Mouse (Mus musculus): ENCODE data around the gene Dglucy.

The Dglucy gene

GRCm38 (mm10) chr12:100875960-100876359 lies 97.1 kb downstream of the Dglucy start:
- in situ Hi-C loops (cut with MseI, MboI), result no loop called here

- in situ Hi-C loops (cut with MseI, MboI), result no loop called here
Observed at GRCm38 (mm10) chr12:100877936-100878335, 99.1 kb downstream of the Dglucy start.

GRCm38 (mm10) chr12:100878556-100878955 lies 99.7 kb downstream of the Dglucy start:
- in situ Hi-C loops (cut with MseI, MboI), result no loop called here

- in situ Hi-C loops (cut with MseI, MboI), result no loop called here
Observed at GRCm38 (mm10) chr12:100883168-100883567, 104.3 kb downstream of the Dglucy start.

- in situ Hi-C loops (cut with MseI, MboI), result no loop called here
Observed at GRCm38 (mm10) chr12:100885585-100885984, 106.7 kb downstream of the Dglucy start.

- in situ Hi-C loops (cut with MseI, MboI), result no loop called here
Observed at GRCm38 (mm10) chr12:100886877-100887276, 108.0 kb downstream of the Dglucy start.

- in situ Hi-C loops (cut with MseI, MboI), result no loop called here
Observed at GRCm38 (mm10) chr12:100887801-100888258, 109.0 kb downstream of the Dglucy start.

GRCm38 (mm10) chr12:100890548-100890947 lies 111.7 kb downstream of the Dglucy start:
- in situ Hi-C loops (cut with MseI, MboI), result no loop called here

GRCm38 (mm10) chr12:100895504-100895903 lies 116.6 kb downstream of the Dglucy start:
- in situ Hi-C loops (cut with MseI, MboI), result no loop called here

GRCm38 (mm10) chr12:100896661-100897060 lies 117.8 kb downstream of the Dglucy start:
- in situ Hi-C loops (cut with MseI, MboI), result no loop called here

- in situ Hi-C loops (cut with MseI, MboI), result no loop called here
Observed at GRCm38 (mm10) chr12:100897736-100898650, 119.1 kb downstream of the Dglucy start.

- in situ Hi-C loops (cut with MseI, MboI), result no loop called here
Observed at GRCm38 (mm10) chr12:100899111-100899640, 120.3 kb downstream of the Dglucy start.

GRCm38 (mm10) chr12:100900901-100901300 lies 122.0 kb downstream of the Dglucy start:
- in situ Hi-C loops (cut with MseI, MboI), result no loop called here

- in situ Hi-C loops (cut with MseI, MboI), result no loop called here
Observed at GRCm38 (mm10) chr12:100901386-100901785, 122.5 kb downstream of the Dglucy start.

- in situ Hi-C loops (cut with MseI, MboI), result no loop called here
Observed at GRCm38 (mm10) chr12:100903761-100904160, 124.9 kb downstream of the Dglucy start.

GRCm38 (mm10) chr12:100906861-100907260 lies 128.0 kb downstream of the Dglucy start:
- in situ Hi-C loops (cut with MseI, MboI), result no loop called here

- in situ Hi-C loops (cut with MseI, MboI), result no loop called here
Observed at GRCm38 (mm10) chr12:100907598-100908297, 128.9 kb downstream of the Dglucy start, which contains the start of gene Gpr68. TSS of gene Gpr68 (minus strand) at chr12:100908198.

GRCm38 (mm10) chr12:100908298-100909034 lies 129.6 kb downstream of the Dglucy start:
- in situ Hi-C loops (cut with MseI, MboI), result no loop called here

- in situ Hi-C loops (cut with MseI, MboI), result no loop called here
Observed at GRCm38 (mm10) chr12:100909765-100910164, 130.9 kb downstream of the Dglucy start.

- in situ Hi-C loops (cut with MseI, MboI), result no loop called here
Observed at GRCm38 (mm10) chr12:100910731-100911130, 131.9 kb downstream of the Dglucy start.

- in situ Hi-C loops (cut with MseI, MboI), result loop anchor here (5.0 kb wide), 1 partner anchor 77 kb away; no protein-coding TSS in a partner anchor
Observed at GRCm38 (mm10) chr12:100924646-100925339, 145.9 kb downstream of the Dglucy start.

All from mouse trophoblast stem cell (cell line).